Mouse (Mus musculus) frontal cortex, adult 2 months (tissue): Measurements from ENCODE around the gene Scpep1. TPM values are rescaled to one million over a fixed set of nuclear protein-coding genes. Genes with fewer than 3 reads are reported as not detected.
"Not testable (repeated sequence)": the region's sequence is repeated elsewhere in the genome, so short reads cannot be mapped to it uniquely, and the experiment has no call there.

Source experiments
- DNase-seq, 2 experiments: peaks; one replicate each; pipeline ENCODE4 v3.0.0; 2022; ENCODE audit warnings: low spot score in 1 of 2; ENCODE audit errors: extremely low spot score in 1 of 2
- polyA plus RNA-seq: library from polyadenylated mRNA; depleted of rRNA; stranded (reverse); fragments of >200 nt; gene quantifications from 2 replicates; pipeline ENCODE4 v1.2.3, GENCODE M21; 2012

Gene Scpep1
- polyA plus RNA-seq, 1 experiment, result 19.0 TPM

DNA sequence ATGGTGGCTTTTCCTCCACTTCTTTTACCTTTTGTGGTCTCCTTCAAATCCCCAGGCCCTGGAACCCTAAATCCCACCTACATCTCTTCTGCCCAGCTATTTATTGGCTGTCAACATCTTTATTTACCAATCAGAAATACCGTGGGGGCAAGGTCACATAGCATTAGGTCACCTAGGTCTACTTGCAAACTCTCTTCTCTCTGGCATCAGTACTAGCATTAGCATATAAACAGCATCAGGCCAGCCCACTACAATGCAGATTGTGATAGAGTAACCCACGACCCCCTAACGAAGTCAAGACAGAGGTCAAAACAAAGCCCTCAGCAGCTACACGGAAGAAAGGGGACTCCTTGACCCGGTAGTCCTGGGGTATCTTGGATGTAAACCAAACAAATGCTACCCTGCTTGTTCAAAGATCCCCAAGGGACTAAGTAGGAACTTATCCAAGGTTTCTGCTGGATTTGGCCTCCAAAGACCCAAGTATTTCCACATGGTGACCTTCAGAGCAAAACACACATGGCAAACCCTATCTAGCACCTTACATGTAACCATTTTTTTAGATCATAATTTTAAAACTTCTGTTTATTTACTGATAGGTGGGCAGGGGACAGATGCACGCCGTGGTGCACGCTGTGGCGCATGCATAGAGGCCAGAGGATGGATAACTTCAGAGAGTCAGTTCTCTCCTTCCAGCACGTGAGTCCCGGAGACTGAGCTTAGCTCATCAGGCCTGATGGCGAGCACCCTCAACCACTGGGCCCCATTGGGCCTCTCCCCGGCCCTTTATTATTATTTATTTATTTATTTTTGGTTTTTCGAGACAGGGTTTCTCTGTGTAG is 23.4 kb downstream of the Scpep1 start:
- no peak for DNase-seq

DNA sequence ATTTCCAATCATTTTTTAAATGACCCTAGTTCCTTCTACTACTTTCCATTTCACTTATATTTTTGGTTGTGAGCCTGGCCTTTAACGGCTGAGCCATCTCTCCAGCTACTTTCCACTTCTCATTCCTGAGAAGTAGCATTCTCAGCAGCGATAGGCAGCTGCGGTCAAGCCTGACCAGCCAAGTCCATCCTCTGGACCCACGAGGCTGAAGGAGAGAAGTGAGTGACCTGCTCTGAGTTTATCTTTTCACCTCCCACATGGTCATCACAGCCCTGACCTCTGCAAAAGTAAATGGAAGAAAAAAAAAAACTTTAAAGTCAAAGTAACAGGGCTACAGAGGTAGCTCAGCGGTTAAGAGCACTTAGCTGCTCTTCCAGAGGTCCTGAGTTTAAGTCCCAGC is 28.7 kb downstream of the Scpep1 start:
- no peak for DNase-seq

DNA sequence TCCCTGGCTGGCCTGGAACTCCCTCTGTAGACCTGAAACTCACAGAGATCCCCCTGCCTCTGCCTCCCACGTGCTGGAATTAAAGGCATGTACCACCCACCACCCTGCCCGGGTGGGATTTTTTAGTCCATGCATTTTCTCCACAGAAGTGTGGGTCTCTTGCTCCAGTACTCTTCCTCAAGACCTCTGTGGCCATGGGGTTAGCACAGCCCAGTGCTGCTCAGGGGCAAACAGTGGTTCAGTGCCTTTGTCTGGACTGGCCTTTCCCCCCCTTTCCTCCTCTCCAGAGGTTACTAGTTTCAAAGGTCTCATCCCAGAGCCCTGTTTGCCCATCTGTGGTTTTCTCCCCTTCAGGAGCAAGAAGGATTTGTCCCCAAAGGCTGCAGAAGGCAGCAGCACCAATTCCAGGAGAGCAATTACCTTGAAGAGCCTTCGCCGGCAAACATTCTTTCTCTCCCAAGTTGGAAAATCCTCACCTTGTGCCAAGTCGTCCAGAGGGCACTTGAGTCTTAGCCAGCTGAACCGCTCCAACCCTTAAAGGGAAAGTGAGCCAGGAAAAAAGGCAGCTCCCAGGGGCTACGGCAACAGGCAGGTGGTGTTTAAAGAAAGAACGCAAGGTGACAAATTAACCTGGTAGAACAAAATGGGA is 45.8 kb downstream of the Scpep1 start:
- DNase-seq, result peak in 1 of 2 experiments; percentile 15

DNA sequence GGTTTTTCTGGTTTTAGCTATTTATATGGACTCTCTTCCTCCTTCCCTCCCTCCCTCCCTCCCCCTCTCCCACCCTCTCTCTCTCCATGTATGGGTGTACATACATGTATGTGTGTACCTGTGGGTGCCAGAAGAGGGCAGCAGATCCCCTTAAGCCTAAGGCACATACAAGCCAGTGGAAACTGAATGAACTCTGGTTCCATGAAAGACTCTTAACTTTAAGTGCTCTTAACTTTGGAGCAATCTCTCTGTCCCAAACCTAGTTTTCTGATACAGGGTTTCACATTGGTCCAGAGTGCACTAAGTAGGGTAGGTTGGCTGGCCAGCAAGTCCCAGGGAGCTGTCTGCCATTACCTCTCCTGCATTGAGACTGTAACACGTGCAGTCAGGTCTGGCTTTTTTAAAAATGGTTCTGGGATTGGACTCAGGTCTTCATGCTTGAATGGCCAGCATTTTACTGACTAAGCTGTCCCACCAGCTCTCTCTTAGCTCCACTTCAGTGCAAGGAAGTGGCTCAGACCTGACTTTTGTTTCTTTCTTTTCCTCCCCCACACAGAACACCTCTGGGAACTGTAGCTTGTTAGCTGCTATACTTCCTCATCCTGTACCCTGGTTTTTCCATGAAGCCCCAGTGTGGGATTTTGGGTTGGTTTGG is 46.6 kb downstream of the Scpep1 start:
- peak; percentile 26 to 62 for DNase-seq

DNA sequence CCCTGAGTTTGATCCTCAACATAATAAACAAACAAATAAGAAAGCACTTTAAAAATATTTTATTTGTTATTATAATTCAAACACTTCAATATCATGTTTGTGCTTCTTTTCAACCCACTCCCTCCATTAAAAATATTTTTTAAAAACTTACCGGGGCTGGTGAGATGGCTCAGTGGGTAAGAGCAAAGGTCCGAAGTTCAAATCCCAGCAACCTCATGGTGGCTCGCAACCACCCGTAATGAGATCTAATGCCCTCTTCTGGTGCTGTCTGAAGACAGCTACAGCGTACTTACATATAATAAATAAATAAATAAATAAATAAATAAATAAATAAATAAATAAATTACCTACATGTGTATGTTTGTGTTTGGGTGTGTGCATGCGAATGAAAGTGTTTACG is 47.4 kb downstream of the Scpep1 start:
- no peak for DNase-seq

DNA sequence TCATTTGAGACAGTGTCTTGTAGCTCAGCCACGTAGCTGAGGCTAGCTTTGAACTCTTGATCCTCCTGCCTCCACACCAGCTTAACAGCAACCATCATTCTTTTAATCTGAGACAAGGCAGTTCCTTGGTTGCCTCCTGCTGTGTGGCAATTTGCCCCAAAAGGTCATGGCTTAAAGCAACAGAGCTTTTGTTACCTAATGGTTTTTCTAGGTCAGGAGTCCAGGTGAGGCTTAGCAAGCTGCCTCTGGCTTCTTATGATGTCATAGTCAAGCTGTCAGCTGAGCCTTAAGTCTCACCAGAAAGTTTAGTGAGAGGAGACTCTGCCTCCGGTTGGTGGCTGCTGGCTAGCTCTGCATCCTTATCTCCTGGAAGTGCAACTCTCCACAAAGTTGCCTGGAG is 49.6 kb downstream of the Scpep1 start:
- no peak for DNase-seq

DNA sequence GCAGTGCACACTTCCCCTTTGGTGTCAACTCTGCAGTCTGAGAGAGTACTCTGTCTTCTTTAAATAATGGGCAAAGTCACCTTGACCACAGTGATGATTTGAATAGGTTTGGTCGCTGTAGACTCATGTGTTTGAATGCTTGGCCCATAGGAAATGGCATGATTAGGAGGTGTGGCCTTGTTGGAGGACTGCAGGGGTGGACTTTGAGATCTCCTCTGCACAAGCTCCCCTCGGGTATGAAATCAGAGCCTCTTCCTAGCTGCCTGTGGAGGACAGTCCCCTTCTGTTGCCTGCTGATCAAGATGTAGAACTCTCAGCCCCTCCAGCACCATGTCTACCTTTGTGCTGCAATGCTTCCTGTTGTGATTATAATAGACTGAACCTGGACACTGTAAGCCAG is 51.2 kb downstream of the Scpep1 start:
- DNase-seq, result no peak

DNA sequence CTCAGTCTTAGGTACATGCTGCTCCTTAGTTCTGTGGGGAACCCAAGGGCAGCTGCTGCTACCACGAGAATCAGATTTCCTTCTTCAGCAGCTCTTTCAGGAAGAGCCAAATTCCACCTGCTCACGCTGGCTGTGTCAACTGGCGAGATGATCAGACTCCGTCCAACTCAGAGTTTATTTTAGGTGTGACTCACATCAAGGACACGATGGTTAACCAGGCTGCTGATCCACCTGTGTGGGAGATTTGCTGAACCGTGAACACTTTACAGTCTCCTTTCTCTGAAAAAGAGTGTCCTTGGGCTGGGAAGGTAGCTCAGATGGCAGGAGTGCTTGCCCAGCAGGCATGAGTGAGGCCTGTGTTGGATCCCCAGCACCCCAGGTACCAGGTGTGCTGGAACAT is 52.5 kb downstream of the Scpep1 start:
- no peak for DNase-seq

DNA sequence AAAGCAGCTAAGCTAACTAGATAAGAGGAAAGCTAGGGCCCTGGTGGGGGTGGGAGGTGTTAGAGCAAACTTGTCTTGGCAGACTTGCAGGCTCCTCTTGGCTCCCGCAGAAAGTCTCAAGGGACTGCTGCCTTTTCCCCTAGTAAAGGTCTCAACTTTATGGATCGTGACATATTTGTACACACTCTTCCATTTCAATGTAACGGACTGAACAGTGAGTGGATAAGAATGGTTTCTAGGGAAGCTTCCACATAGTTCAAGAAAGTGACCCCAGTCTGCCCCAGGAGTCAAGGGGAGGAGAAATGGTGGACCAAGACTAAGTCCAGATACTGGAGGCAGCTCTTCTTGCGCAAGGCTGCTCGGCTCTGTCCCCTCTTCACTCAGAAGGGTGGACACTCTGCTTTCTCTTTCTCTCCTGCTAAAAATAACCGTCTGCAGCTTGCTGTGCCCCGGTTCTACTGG is 53.9 kb downstream of the Scpep1 start:
- peak in 1 of 2 experiments; percentile 28 for DNase-seq

DNA sequence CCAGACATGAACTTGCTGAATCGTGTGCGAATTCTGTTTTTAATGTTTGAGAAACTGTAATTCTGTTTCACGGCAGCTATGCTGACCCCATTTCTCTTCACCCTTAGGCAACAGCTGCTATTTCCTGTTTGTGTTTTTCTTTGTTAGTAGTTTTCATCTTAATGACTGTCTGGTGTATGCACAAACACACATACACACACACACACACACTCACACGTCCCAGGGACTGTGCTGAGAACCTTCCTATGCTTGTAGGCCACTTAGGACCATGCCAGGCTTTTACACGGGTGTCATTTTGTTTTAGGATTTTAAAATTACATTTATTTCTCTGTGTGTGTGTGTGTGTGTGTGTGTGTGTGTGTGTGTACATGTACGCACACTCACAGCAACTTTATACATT is 55.7 kb downstream of the Scpep1 start:
- no peak for DNase-seq

DNA sequence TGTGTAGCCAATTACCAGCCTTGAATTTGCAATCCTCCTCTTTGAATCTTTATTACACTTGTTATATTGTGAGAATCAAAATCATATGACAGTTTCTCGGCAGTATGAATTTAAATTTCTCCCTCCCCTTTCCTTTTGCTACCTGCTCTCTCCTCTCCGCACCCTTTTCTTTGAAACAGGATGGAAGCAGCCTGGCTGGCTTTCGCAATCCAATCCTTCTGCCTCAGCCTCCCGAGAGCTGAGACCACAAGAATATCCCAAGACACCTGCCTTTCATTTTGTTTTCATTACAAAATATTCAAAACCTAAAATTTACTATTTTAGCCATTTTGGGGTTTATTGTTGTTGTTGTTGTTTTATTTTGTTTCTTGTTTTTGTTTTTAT is 56.9 kb downstream of the Scpep1 start:
- DNase-seq, result no peak

DNA sequence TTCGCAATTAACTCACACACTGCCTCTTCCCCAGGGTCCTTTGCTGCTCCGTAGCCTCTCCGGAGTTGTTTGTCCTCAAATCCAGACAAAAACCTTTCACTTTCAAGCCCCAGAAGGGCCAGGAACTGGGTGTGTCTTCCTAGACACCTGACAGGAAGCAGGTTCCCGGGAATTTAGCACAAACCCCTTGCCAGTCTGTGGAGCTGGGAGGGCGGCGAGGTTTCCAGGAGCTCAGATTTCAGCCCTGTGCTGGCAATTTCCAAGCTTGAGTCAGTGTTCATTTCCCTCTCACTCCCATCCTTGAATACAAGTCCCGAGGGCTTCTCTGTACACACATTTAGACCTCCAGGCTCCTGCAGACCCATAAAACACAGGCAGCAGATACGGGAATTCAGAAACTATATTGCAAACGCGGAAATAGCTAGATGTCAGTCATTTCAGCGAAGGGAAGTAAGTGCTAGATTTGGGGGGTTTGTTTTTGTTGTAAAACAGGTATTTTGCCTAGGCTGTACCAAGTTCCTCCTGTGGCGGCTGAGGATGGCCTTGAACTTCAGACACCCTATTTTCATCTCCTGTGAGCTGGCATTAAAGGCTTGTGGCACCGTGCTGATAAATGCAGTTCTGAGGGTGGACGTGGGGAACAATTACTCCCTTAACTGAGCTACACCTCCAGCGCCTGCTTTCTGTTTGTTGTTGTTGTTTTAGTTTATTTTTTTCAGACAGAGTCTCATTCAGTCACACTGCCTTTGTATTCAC is 57.5 kb downstream of the Scpep1 start:
- DNase-seq, result no peak

DNA sequence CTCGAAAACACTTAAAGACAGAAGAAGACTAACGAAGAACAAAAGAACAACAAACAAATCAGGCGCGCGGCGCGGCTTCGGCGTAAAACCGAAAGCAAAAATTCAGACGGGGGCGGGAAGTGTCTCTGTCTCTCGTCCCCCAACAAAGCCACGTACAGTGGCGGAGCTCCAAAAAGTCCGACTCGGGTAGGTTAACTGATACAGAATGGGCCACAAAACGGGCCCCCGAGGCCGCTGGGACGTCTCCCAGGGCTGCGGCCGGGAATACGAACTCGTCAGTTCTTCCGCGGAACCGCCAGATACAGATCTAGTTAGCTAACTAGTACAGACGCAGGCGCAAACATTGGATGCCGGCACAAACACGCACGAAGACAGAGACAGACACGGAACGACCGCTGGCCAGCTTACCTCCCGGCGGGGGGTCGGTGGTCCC is 59.4 kb downstream of the Scpep1 start:
- peak; percentile 32 to 48 for DNase-seq

DNA sequence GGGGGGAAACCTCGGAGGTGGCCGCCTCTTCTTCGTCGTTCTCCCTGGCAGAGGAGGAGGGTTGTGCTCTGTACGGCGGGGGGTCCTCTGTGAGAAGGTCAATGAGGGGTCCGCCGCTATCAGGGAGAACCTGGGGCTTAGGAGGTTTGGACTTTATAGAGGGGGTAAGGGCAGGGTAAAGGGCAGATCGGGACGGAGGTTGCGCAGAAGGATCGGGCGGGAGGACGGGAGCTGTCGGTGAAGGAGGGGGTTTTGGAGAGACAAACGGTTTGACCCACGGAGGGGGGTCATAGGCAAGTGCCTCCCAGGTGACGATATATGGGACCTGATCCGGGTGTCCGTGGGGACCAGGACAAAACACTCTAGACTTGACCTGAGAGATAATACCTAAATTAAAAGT is 60.0 kb downstream of the Scpep1 start:
- DNase-seq, result not testable (repeated sequence)

DNA sequence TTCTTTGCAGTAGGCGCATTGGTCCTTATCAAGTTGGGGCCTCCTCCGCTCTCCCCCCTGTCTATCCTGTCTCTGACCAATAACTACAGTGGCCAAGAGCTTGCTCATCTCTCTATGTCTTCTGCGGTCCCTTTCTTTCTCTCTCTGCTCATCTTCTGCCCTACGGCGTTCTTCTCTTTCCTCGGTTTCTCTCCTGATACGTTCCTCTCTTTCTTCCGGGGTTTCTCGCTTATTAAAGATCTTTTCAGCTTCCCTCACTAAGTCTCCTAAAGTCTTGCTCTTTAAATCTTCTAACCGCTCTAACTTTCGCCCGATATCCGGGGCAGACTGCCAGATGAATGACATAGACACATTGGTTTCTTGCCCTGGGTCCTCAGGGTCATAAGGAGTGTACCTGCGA is 61.0 kb downstream of the Scpep1 start:
- DNase-seq, result not testable (repeated sequence)

DNA sequence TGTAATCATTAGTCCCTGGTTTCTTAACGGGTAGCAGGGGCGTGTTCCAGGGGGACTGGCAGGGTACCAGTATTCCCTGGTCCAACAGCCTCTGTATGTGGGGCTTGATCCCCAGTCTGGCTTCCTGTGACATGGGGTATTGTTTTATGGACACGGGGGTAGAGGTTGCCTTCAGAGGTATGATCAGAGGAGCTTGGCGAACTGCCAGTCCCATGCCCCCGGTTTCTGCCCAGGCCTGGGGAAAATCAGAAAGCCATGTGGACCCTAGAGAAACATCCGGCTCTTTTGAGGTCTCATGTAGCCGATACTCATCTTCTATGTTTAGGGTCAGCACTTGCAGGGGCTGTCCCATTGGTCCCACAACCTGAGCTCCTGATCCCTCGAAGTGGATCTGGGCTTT is 61.8 kb downstream of the Scpep1 start:
- DNase-seq, result peak in 1 of 2 experiments; percentile 20

DNA sequence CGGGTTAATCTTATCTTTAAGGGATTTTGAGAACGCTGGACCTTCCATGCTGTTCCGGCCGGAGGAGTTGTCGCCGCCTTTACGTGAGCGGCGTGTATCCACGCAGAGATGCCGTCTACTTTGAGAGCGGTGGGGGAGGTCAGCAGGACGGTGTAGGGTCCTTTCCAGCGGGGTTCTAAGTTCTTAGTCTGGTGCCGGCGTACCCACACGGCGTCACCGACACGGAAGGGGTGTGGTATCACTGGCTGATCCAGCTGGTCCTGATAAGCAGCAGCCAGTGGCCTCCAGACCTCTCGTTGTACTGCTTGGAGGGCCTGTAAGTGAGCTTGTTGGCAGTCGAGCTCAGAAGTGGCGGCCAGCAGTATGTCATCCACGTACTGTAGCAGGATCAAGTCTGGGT is 62.5 kb downstream of the Scpep1 start:
- peak in 1 of 2 experiments; percentile 17 for DNase-seq

DNA sequence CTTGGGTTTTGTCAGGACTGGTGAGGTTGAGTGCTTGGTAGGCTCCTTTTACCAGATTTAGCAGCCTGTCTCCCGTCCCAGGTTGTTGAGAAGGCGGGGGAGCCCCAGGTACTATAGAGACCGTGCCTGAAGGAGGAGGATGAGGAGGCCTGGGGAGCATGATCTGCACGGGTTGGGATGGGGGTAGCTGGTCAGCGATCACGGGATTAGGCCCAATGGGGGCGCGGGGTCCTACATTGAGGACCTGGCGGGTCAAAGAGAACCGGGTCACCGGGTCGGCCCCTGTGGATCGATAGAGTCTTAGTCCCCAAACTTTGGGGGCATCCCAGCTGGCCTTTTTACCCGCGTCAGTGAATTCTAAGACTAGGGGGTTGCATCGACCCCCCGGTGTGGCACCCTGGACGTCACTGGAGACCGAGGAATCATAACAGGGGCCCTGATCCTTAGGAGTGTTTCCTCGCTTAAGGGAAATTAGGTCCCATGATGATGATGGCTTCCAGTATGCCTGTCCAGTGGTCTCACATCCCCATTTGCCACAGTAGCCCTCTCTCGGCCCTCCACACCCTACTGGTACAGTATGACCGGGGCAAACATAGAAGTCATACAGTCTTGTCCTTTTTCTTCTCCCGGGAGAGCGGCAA is 63.2 kb downstream of the Scpep1 start:
- peak; percentile 21 to 68 for DNase-seq

DNA sequence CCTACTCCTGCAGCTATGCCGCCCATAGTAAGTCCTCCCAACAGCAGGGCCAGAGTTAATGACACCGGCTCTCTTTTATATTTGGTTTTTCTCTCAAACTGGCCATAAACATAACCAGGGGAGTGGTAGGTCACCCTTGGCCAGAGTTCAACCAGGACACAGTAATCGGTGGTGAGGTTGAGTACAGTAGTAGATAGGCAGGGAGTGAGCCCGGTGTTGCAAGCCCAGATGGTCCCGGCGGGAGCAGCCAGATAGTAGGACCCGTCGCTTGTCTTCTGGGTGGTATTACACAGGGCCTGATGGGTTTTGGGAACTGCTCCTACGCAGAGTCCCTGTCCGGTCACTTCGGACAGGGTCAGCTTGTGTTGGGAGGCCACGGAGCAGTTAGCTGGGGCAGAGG is 63.8 kb downstream of the Scpep1 start:
- peak in 1 of 2 experiments; percentile 35 for DNase-seq

DNA sequence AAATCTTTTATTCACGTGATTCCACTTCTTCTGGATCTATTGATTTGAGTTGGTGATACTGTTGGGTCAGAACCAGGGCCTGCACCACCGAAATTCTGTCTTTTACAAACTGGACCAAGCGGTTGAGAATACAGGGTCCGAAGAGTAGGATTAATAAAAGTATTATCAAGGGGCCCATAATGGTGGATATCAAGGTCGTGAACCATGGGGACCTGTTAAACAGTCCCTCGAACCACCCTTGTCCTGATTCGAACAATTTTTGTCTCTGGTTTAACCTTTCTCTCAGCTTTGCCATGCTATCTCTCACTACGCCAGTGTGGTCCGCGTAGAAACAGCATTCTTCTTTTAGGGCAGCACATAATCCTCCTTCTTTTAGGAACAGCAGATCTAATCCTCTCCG is 64.4 kb downstream of the Scpep1 start:
- peak in 1 of 2 experiments; percentile 20 for DNase-seq
